Mouse (Mus musculus) brain, embryonic 14.5 days (tissue): ENCODE measurements around the gene Ahnak.

ENCODE experiments used
- CTCF ChIP-seq: fragments of 200-500 bp; IDR thresholded peaks from 2 replicates; pipeline ENCODE4 v1.5.1; 2012; ENCODE audit warnings: inconsistent platforms, mild to moderate bottlenecking, moderate library complexity, borderline replicate concordance; ENCODE audit not compliant: insufficient read depth, insufficient read length; ENCODE audit errors: extremely low read depth
- POLR2A ChIP-seq: fragments of 200-500 bp; IDR thresholded peaks from 2 replicates; pipeline ENCODE4 v1.6.1; 2012; ENCODE audit warnings: mild to moderate bottlenecking, inconsistent platforms, borderline replicate concordance; ENCODE audit not compliant: poor library complexity, insufficient read depth, insufficient read length, severe bottlenecking; ENCODE audit errors: extremely low read depth

GRCm38 (mm10) chr19:9100297-9101061 lies 111.4 kb downstream of the Ahnak start:
- TF ChIP-seq POLR2A, result no peak
- no peak for TF ChIP-seq CTCF
